Mouse (Mus musculus) B cell, adult 2 months (primary cell): Measurements from ENCODE around the gene Uqcrh.
A peak's percentile ranks its signal among the peaks of the same experiment; 100 is the strongest.

Experiments used
- DNase-seq, 2 experiments: peaks; one replicate each; pipeline ENCODE4 v3.0.0; 2022

Uqcrh gene

DNA sequence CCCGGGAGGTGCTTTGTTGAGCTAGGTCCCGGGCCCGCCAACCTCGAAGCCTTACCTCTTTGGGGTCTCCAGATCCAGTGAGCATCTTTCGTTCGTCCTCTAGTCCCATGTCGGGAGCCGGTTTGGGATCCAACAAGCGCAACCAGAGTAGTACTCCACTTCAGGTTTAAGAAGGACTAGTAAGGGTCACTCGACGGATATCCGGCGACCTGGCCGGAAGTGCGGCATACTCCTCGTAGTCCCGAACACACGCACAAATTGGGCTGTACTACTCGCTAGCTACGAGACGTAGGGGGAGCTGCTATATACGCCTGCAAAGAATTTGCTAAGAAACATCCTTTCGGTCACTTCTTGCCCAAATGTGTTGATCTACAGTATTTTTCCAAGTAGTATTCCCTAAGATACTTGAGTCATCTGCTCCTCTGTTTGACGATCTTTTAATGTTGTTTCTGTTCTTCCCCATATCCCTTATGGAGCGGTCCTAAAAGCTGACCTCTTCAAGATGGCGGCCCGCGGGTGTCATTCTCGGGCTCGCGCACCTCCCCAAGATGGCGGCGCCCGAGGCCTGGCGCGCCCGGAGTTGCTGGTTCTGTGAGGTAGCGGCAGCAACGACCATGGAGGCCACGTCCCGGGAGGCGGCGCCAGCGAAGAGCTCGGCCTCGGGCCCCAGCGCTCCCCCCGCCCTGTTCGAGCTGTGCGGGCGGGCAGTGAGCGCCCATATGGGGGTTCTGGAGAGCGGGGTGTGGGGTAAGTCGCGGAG, at the start of gene Uqcrh, which contains the start of gene Lrrc41:
TSS of gene Uqcrh (minus strand) at position 211 of the 760 bp plus-strand sequence.
TSS of gene Lrrc41 (plus strand) at position 409 of the 760 bp plus-strand sequence.
- peak; percentile 96 for DNase-seq

DNA sequence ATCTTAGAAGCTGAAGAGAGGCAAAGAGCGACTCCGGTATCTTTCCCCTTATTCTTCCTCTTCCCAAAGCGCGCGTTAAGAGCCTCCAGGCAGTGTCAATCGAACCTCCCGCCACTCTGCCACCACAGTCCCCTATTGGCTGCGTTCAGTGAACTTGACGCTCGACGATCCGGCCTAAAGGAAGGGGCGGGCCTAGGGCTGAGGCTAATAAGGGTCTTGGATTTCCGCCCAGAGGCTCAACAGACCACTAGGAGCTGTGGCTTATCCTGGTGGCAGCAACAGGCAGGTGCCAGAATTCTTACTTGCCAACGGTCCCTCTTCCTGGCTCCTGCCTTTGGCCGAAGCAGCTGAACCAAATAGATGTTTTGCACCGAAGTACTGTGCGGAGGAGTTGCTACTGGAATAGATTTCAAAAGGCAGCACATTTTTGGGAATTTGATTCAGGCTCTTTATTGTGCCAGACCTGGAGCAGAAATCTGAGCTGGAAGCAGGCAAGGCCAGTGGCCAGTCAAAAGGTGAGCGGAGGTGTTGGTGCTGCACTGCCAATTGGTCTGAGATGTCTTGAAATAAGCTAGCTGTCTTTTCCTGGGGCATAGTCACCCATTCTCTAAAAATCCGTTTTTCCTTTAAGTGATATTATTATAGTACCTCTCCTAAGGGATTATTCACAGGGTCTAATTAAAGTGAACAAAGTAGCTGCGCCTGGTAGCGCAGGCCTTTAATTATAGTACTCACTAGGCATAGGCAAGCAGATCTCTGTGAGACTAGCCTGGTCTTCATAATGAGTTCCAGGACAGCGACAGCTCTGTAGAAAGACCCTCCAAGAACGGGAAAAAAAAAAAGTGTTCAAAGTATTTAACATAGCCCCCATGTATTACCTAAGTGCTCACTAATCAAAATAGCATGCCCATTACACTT, 49.0 kb upstream of the Uqcrh start, which contains the start of the genes Rad54l and Pomgnt1:
TSS of gene Rad54l (minus strand) at position 89 of the 918 bp plus-strand sequence.
TSS of gene Pomgnt1 (plus strand) at position 239 of the 918 bp plus-strand sequence.
- DNase-seq: peak; percentile 70 to 72

DNA sequence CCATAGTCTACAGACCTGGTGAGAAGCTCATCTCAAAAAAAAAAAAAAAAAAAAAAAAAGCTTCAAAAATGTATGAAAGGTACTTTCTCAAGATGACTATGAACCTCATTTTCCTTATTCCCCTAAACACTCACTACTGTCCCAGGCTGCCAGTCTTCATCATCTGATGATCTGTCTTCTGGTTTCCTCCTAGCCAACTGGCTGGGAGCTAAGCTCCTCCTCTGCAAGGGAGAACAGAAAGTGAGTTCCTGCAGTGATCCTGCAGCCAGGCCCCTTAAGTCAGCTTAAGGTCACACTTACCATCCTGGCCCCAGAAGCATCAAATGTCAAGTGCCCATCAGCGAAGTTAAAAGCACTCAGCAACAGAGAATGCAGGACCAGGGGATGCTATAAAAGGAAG, 47.9 kb upstream of the Uqcrh start:
- DNase-seq: no peak

DNA sequence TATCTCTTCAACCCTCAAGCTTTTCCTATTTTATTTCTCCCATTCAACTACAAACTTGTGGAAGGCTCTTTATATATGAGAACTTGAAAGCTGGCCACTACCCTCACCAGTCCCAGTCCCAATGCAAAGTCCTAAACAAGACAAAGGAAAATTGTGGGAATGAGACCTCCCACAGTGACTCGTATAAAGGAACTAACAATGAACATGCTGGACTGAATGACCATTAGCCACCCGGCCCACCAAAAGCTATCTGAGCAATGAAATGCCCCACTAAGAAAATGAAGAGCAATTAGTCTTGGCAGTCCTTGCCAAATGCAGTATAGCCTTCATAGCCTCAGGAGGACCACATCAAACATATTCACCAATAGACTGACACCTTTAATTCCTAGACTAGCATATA, 36.6 kb upstream of the Uqcrh start:
- no peak for DNase-seq

- DNase-seq: no peak
Observed at GRCm38 (mm10) chr4:116110695-116111094, 35.8 kb upstream of the Uqcrh start.

DNA sequence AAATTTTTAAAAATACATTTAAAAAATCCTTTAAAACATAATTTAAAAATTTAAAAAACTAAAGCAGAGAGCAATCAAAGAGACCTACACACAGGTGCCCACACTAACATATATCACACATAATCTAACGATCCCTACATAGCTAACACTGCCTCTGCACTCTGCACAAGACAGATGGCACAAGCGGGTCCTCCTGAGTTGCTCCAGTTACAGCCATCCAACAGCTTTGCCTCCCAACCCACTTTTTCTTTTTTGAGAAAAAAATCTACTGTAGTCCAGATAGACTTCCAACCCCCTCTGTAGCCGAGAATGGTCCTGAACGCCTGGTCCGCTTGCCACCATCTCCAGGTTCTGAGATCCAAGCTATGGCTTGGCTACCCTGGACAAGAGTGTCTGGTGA, 30.4 kb upstream of the Uqcrh start:
- no peak for DNase-seq

DNA sequence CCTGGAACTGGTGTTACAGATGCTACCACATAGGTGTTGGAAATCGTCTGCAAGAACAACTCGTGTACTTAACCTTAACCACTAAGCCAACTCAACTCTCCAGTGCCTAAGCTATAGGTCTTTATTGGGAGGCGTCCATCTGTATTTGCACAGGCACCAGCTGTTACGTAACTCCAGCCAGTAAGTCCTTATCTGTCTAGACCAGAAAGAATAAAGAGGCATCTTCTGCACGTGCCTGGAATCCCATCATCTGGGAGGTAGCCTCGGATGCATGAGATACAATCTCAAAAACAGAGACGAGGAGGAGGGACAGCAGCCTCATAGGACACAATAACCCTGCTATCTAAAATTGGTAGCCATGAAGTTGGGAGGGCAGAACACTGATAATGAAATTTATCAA, 26.1 kb upstream of the Uqcrh start:
- no peak for DNase-seq

- no peak for DNase-seq
Observed at GRCm38 (mm10) chr4:116097211-116097610, 22.3 kb upstream of the Uqcrh start.

DNA sequence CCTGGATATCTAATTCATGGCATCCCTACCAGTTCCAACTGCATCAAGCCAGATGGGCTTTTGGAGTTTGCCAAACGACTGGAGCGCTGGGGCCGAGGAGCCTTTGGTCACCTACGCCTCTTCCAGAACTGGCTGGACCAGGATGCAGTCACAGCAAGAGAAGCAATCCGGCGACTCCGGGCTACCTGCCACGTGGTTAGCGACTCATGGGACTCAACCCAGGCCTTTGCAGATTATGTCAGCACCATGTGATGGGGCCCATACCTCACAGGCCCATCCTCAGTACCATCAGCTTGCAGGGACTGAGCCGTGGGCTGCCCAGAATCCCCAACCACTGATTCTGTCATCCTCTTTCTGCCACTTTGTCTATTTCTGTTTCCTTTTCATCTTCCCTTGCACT, 21.4 kb upstream of the Uqcrh start:
- DNase-seq: no peak

- no peak for DNase-seq
Observed at GRCm38 (mm10) chr4:116088510-116089249, 13.8 kb upstream of the Uqcrh start.

- DNase-seq: no peak
Observed at GRCm38 (mm10) chr4:116077240-116078095, 2.6 kb upstream of the Uqcrh start.

DNA sequence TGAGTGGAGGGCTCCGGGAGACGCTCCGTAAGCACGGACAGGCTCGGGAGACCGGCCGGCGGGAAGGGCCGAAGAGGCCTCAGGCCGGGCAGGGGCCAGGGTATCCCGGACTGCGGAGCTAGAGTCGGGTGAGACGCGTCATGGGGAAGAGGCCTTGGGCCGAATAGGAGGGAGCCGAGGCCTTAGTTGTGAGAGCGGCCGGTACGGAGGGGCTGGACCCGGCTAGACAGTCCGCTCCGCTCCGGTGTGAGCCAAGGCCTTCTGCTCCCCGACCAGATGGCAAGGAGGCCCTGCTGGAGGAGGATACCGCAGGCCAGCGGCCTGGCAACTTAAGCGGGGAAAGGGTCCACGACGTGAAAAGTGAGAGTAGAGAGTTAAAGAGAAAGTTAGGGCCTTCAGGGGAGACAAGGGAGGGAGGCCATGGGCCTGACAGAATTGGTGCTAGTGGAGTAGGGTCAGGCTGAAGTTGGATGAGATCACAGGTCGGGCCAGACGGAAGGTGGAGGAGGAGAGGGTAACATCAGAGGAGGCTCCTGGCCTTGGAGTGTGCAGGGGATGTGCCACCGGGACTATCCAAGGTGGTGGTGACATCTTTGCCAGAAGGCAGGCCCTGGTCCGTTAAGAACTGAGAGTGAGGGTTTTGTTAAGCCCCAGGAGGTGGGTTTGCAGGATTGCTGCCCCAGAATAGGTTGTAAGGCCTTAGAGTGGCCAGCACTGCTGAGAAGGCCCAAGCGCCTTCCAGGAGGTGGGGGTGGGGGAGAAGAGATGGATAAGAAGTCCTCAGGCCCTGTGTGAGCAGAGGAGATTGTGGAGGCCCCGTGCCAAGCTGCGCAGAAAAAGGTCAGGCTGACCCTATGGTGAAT, 1.7 kb upstream of the Uqcrh start:
- DNase-seq: peak in 1 of 2 experiments; percentile 29

- peak; percentile 80 to 83 for DNase-seq
Observed at GRCm38 (mm10) chr4:116075631-116076368, 929 bp upstream of the Uqcrh start.

GRCm38 (mm10) chr4:116074145-116074675, 661 bp downstream of the Uqcrh start:
- peak in 1 of 2 experiments; percentile 13 for DNase-seq

DNA sequence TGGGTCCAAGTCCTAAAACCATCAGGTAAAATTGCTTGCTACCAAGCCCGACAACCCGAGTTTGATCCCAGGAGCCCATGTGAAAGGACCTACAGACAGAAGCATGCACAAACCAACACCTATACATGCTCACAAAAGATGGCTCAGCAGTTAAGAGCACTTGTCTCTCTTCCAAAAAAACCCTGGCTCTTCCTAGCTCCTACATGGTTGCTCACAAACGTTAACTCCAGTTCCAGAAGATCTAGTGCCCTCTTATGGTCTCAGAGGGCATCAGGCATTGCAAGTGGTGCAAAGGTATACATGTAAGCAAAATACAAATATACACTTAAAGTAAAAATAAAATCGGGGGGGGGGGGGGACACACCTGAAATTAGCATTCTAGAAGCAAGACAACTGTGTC, 1.7 kb downstream of the Uqcrh start:
- no peak for DNase-seq

GRCm38 (mm10) chr4:116070116-116070515, 4.8 kb downstream of the Uqcrh start:
- DNase-seq: no peak

DNA sequence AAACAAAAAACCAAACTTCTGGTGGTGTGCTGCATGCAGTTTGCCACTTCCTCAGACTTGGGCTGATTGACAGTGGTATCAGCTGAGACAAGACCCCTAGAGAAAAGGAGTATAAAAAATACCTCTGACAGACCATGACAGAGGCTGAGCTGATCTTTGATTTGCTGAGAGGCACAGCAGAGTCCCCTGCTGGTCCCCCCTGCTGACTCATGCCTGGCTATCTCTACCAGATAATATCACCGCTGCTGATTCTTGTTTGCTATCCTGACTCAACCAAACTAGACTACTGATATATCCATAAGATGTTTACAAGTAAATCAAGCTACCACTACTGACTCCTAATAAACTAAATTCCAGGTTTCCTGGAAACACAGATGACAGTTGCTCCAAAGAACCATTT, 11.0 kb downstream of the Uqcrh start:
- no peak for DNase-seq

GRCm38 (mm10) chr4:116059012-116059726, 15.7 kb downstream of the Uqcrh start:
- no peak for DNase-seq

- no peak for DNase-seq
Observed at GRCm38 (mm10) chr4:116057559-116057958, 17.3 kb downstream of the Uqcrh start.
